Comparison of ENCODE assay signal across 8 mouse cellular contexts in genomic region chr13:25269569-25270268, GRCm38 (mm10). TPM values are rescaled to one million over a fixed set of nuclear protein-coding genes. Genes with fewer than 3 reads are reported as not detected.
DNase-seq lines count a peak whose midpoint lies in the region; ATAC-seq and TF ChIP-seq lines count a peak whose summit lies in the region.

No protein-coding gene starts in this region.

- H3K27me3 ChIP-seq in E14TG2a.4 (ENCODE audit: insufficient read depth, low read length): no peaks in the 10 kb centered on the region
- H3K27me3 ChIP-seq in neural tube, embryonic 11.5 days (ENCODE audit: control insufficient read depth, insufficient read depth, low read length): no peaks in the 10 kb centered on the region

- DNase-seq in Muller cell, postnatal 12 days (ENCODE audit: inconsistent ontology term): peak; percentile 36
- DNase-seq in heart, postnatal 4 days: peak; percentile 6
- peak; percentile 78 to 81 for DNase-seq in left cerebral cortex, postnatal 25 days (ENCODE audit: low spot score in 2 of 2)
- peak; percentile 89 for DNase-seq in neural tube, embryonic 11.5 days (ENCODE audit: low spot score)
- DNase-seq in gastrocnemius, postnatal 4 days (ENCODE audit: low spot score in 2 of 2): no peak
- DNase-seq in urinary bladder, postnatal 36 days (ENCODE audit: low spot score in 2 of 2): no peak

- H3K9me3 ChIP-seq in E14TG2a.4 (ENCODE audit: low read length): peaks cover 7% of the 10 kb centered on the region
- no peaks in the 10 kb centered on the region for H3K9me3 ChIP-seq in neural tube, embryonic 11.5 days (ENCODE audit: control insufficient read depth, low read length)

- no peak overlapping the region for H3K27ac ChIP-seq in neural tube, embryonic 11.5 days (ENCODE audit: low read depth, low read length)

- intact Hi-C loops in left cerebral cortex, postnatal 25 days (cut with DNase I): loop anchor here (5.0 kb wide), 2 partner anchors 128 to 142 kb away; no protein-coding TSS in a partner anchor

- no peak for TF ChIP-seq CTCF in E14TG2a.4 (conservative IDR thresholded peaks at IDR 0.05; ENCODE audit: low read length)

- H3K9ac ChIP-seq in neural tube, embryonic 11.5 days (ENCODE audit: low read length): peak overlapping the region; percentile 35

- H3K36me3 ChIP-seq in E14TG2a.4 (ENCODE audit: insufficient read depth, low read length): no peaks in the 10 kb centered on the region
- no peaks in the 10 kb centered on the region for H3K36me3 ChIP-seq in neural tube, embryonic 11.5 days (ENCODE audit: control insufficient read depth, insufficient read depth, low read length)

- peak overlapping the region; percentile 58 for H3K4me2 ChIP-seq in neural tube, embryonic 11.5 days (ENCODE audit: low read depth)

- peak; percentile 45; the same call in 1 of the 2 replicates for ATAC-seq in common myeloid progenitor, adult 5-6 weeks (replicated peaks; ENCODE audit: low read depth, poor library complexity, severe bottlenecking)
- peak; percentile 98 for ATAC-seq in neural tube, embryonic 11.5 days (ENCODE audit: insufficient read depth, low FRiP score, low TSS enrichment)

- WGBS in neural tube, embryonic 11.5 days: 2% methylated on average over 40 of the region's 42 CpGs

- H3K4me1 ChIP-seq in E14TG2a.4 (replicated peaks; ENCODE audit: low read depth, low read length): peaks cover 15% of the 10 kb centered on the region; the same call in 1 of the 2 replicates
- H3K4me1 ChIP-seq in neural tube, embryonic 11.5 days (ENCODE audit: control insufficient read depth, insufficient read depth, low read length): no peaks in the 10 kb centered on the region

- peak overlapping the region; percentile 71 for H3K4me3 ChIP-seq in E14TG2a.4 (replicated peaks; ENCODE audit: low read length)
- H3K4me3 ChIP-seq in neural tube, embryonic 11.5 days (ENCODE audit: low read depth, low read length): peak overlapping the region; percentile 32

RNA-seq across cellular contexts. Expression of gene Nrsn1, which starts 0.6 kb away (rescaled TPM):
- total RNA-seq in common myeloid progenitor, adult 5-6 weeks (2017): not detected in 2 replicates
- total RNA-seq in heart, postnatal 4 days (2021): under 1 TPM in 1 of 2 experiments, not detected in 1; 0.14 TPM
- total RNA-seq in left cerebral cortex, postnatal 25 days (2021): 100 to 1,000 TPM; 460 to 503 TPM
- polyA plus RNA-seq in neural tube, embryonic 11.5 days (2014; fragmentation: Nextera tagmentation; extraction: Ambion mirVana): 12.5 and 15.4 TPM in 2 replicates
- under 1 TPM in 1 of 2 experiments, not detected in 1; 0.12 TPM for total RNA-seq in gastrocnemius, postnatal 4 days (2021)

Comparison
In these comparisons a context has a peak if more than half of its experiments do, and no peak if none do; other contexts are left out.
1. DNase-seq: peak in Muller cell, postnatal 12 days (single experiment), heart, postnatal 4 days (single experiment), left cerebral cortex, postnatal 25 days (2 of 2) and neural tube, embryonic 11.5 days (single experiment); none in gastrocnemius, postnatal 4 days (0 of 2) and urinary bladder, postnatal 36 days (0 of 2).
2. RNA of gene Nrsn1, which starts 0.6 kb away (total RNA-seq): 460 to 503 TPM in left cerebral cortex, postnatal 25 days; 0.14 TPM in heart, postnatal 4 days, 0.12 TPM in gastrocnemius, postnatal 4 days and not detected in common myeloid progenitor, adult 5-6 weeks; every median in the first group is over 100 times any median in the second.